Mouse (Mus musculus) spleen, adult 2 months (tissue): ENCODE measurements around the gene Cers3.

Experiments
- CTCF ChIP-seq: fragments of 200-500 bp; IDR thresholded peaks from 2 replicates; pipeline ENCODE4 v1.5.1; 2011; ENCODE audit warnings: mild to moderate bottlenecking, inconsistent platforms; ENCODE audit not compliant: insufficient read depth, insufficient read length, insufficient replicate concordance; ENCODE audit errors: extremely low read depth
- POLR2A ChIP-seq: fragments of 200-500 bp; IDR thresholded peaks from 2 replicates; pipeline ENCODE4 v1.6.1; 2011; ENCODE audit warnings: low read depth, low read length, inconsistent platforms

GRCm38 (mm10) chr7:66729232-66729631 is 14.1 kb upstream of the Cers3 start:
- TF ChIP-seq CTCF: no peak
- TF ChIP-seq POLR2A: no peak
